Mouse (Mus musculus) embryonic fibroblast, embryonic 13.5 days (primary cell): ENCODE results near the gene Pkdcc.

Source experiments
- CTCF ChIP-seq: IDR thresholded peaks from 2 replicates; pipeline ENCODE4 v1.5.1; 2011; ENCODE audit warnings: mild to moderate bottlenecking, control low read depth, low read length, moderate library complexity, borderline replicate concordance; ENCODE audit not compliant: insufficient read depth
- POLR2A ChIP-seq: IDR thresholded peaks from 2 replicates; pipeline ENCODE4 v1.6.1; 2011; ENCODE audit warnings: low read depth, mild to moderate bottlenecking, control low read depth, low read length, moderate library complexity

GRCm38 (mm10) chr17:83208455-83208854 is 6.6 kb upstream of the Pkdcc start:
- TF ChIP-seq POLR2A (no peak), CTCF (no peak)
